Mouse (Mus musculus): ENCODE data around the gene Arsg. TPM values are rescaled to one million over a fixed set of nuclear protein-coding genes. Genes with fewer than 3 reads are reported as not detected.

Gene Arsg
- polyA plus RNA-seq, 1 experiment from 2014 or later = 3.3 TPM

- H3K27me3 ChIP-seq (ENCODE audit: insufficient read depth, poor library complexity, severe bottlenecking) = 0 out of 2 replicates have a peak, but pooled peaks cover 9% of the 10 kb centered on the region
- peaks cover 32% of the 10 kb centered on the region for H3K4me1 ChIP-seq
- no peaks in the 10 kb centered on the region for H3K9me3 ChIP-seq
- peak overlapping the region; percentile 88 for H3K4me3 ChIP-seq
- under 1% methylated on average over 33 of the region's 33 CpGs for WGBS
- DNase-seq (ENCODE audit: low spot score) = peak; percentile 87
- H3K27ac ChIP-seq = peak overlapping the region; percentile 99
- H3K36me3 ChIP-seq = no peaks in the 10 kb centered on the region
Measured at GRCm38 (mm10) chr11:109472171-109472691, 943 bp upstream of the Arsg start.

DNA sequence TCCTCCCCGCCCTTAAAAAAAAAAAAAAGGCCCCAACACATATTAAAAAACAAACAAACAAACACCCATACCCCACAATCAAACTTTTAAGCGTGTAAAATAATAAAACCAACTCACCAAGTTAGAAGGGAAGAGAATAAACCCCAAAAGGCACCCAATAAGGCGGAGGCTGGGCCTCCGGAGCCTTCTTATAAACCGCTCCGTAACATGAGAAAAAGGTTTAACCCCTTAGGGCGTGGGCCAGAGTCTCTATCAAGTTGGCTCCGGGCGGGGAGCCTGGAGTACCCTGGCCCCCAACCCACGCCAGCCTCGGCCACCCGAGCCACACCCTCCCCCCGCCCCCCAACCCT is 378 bp upstream of the Arsg start:
- under 1% methylated on average over 13 of the region's 13 CpGs for WGBS
- no peak for DNase-seq (ENCODE audit: low spot score)
- Histone ChIP-seq H3K4me1 (peaks cover 35% of the 10 kb centered on the region), H3K27me3 (ENCODE audit: insufficient read depth, poor library complexity, severe bottlenecking) (0 out of 2 replicates have a peak, but pooled peaks cover 9% of the 10 kb centered on the region), H3K27ac (peak overlapping the region; percentile 99), H3K4me3 (peak overlapping the region; percentile 88), H3K9me3 (no peaks in the 10 kb centered on the region), H3K36me3 (no peaks in the 10 kb centered on the region)

- 12% methylated on average over 14 of the region's 14 CpGs for WGBS
- Histone ChIP-seq H3K27ac (peak overlapping the region; percentile 99), H3K4me3 (peak overlapping the region; percentile 88), H3K9me3 (no peaks in the 10 kb centered on the region), H3K36me3 (no peaks in the 10 kb centered on the region), H3K27me3 (ENCODE audit: insufficient read depth, poor library complexity, severe bottlenecking) (0 out of 2 replicates have a peak, but pooled peaks cover 9% of the 10 kb centered on the region), H3K4me1 (peaks cover 35% of the 10 kb centered on the region)
- peak; percentile 81 for DNase-seq (ENCODE audit: low spot score)
Measured at GRCm38 (mm10) chr11:109474086-109474742, 1.0 kb downstream of the Arsg start.

DNA sequence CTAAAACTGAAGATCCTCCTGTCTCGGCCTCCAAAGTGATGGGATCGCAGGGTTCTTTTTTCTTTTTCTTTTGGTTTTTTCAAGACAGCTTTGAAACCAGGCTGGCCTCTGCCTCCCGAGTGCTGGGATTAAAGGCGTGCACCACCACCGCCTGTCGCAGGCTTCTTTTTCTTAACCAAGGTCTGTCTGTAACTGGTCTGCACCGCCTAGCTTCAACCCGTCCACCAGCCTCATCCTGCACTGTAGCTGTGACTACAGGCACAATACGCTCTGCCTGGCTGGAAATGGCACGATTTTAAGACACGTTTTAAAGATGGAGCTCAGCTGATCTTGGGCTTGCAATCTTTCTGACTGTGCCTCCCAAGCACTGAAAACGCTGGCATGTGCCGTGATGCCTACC is 1.7 kb downstream of the Arsg start:
- Histone ChIP-seq H3K27me3 (ENCODE audit: insufficient read depth, poor library complexity, severe bottlenecking) (0 out of 2 replicates have a peak, but pooled peaks cover 9% of the 10 kb centered on the region), H3K9me3 (no peaks in the 10 kb centered on the region), H3K4me1 (peaks cover 33% of the 10 kb centered on the region), H3K4me3 (no peak overlapping the region), H3K27ac (no peak overlapping the region), H3K36me3 (no peaks in the 10 kb centered on the region)
- 84% methylated on average over 13 of the region's 13 CpGs for WGBS
- no peak for DNase-seq (ENCODE audit: low spot score)

GRCm38 (mm10) chr11:109475717-109476116 is 2.5 kb downstream of the Arsg start:
- H3K27me3 ChIP-seq (ENCODE audit: insufficient read depth, poor library complexity, severe bottlenecking) = 0 out of 2 replicates have a peak, but pooled peaks cover 9% of the 10 kb centered on the region
- H3K9me3 ChIP-seq = no peaks in the 10 kb centered on the region
- WGBS = 75% methylated on average over 4 of the region's 4 CpGs

GRCm38 (mm10) chr11:109476241-109476640 is 3.1 kb downstream of the Arsg start:
- no peaks in the 10 kb centered on the region for H3K36me3 ChIP-seq
- H3K4me1 ChIP-seq = peaks cover 36% of the 10 kb centered on the region
- no peaks in the 10 kb centered on the region for H3K9me3 ChIP-seq
- H3K27ac ChIP-seq = peak overlapping the region; percentile 0; the same call in 1 of the 2 replicates
- 61% methylated on average over 2 of the region's 2 CpGs for WGBS
- no peak for DNase-seq (ENCODE audit: low spot score)
- no peak overlapping the region for H3K4me3 ChIP-seq
- H3K27me3 ChIP-seq (ENCODE audit: insufficient read depth, poor library complexity, severe bottlenecking) = 0 out of 2 replicates have a peak, but pooled peaks cover 9% of the 10 kb centered on the region

More at GRCm38 (mm10) chr11:109475717-109476116, 2.5 kb downstream of the Arsg start:
- H3K27ac ChIP-seq = no peak overlapping the region
- peaks cover 38% of the 10 kb centered on the region for H3K4me1 ChIP-seq
- no peaks in the 10 kb centered on the region for H3K36me3 ChIP-seq
- no peak overlapping the region for H3K4me3 ChIP-seq
- DNase-seq (ENCODE audit: low spot score) = no peak

- no peaks in the 10 kb centered on the region for H3K36me3 ChIP-seq
- no peak for DNase-seq (ENCODE audit: low spot score)
- no peaks in the 10 kb centered on the region for H3K9me3 ChIP-seq
- H3K4me1 ChIP-seq = peaks cover 32% of the 10 kb centered on the region
- H3K27me3 ChIP-seq (ENCODE audit: insufficient read depth, poor library complexity, severe bottlenecking) = 0 out of 2 replicates have a peak, but pooled peaks cover 9% of the 10 kb centered on the region
- H3K27ac ChIP-seq = peak overlapping the region; percentile 0; the same call in 1 of the 2 replicates
- no peak overlapping the region for H3K4me3 ChIP-seq
- 35% methylated on average over 6 of the region's 6 CpGs for WGBS
Measured at GRCm38 (mm10) chr11:109476653-109477052, 3.5 kb downstream of the Arsg start.

- 45% methylated on average over 16 of the region's 16 CpGs for WGBS
- no peaks in the 10 kb centered on the region for H3K36me3 ChIP-seq
Measured at GRCm38 (mm10) chr11:109477606-109478380, 4.6 kb downstream of the Arsg start.

DNA sequence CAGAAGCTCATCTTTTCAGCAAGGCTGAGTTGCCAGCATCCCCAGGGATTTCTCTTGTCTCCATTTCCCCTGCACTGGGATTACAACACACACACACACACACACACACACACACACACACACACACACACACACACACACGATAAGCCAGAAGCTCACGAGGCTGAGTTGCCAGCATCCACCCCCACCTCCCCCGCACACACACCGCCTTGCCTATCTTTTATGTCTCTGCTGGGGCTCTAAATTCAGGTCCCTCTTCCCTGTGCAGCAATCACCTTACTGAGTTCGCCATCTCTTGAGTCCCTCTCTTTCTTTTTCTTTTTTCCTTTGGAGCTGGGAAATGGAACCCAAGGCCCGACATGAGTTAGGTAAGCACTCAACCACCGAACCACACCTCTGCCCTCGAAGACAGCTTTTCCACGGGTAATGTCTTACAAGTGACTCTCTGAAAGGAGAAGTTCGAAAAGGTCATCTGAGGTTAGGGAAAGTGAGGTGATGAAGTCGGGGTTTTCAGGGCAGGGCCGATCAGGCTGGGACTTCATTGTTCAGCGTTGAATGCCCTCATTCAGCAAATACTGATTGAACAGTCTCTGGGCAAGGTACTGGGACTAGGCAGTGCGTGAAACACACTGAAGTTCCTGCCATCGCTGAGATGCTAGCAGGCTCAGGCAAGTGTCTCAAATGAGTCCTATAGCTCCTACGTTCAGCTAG is 6.6 kb downstream of the Arsg start:
- Histone ChIP-seq H3K27ac (no peak overlapping the region), H3K4me1 (peaks cover 20% of the 10 kb centered on the region; the same call in 1 of the 2 replicates), H3K27me3 (ENCODE audit: insufficient read depth, poor library complexity, severe bottlenecking) (0 out of 2 replicates have a peak, but pooled peaks cover 9% of the 10 kb centered on the region), H3K4me3 (no peak overlapping the region), H3K36me3 (no peaks in the 10 kb centered on the region), H3K9me3 (no peaks in the 10 kb centered on the region)
- WGBS = 71% methylated on average over 16 of the region's 16 CpGs
- DNase-seq (ENCODE audit: low spot score) = no peak

More at GRCm38 (mm10) chr11:109477606-109478380, 4.6 kb downstream of the Arsg start:
- Histone ChIP-seq H3K27ac (no peak overlapping the region), H3K9me3 (no peaks in the 10 kb centered on the region), H3K4me1 (peaks cover 28% of the 10 kb centered on the region), H3K4me3 (no peak overlapping the region), H3K27me3 (ENCODE audit: insufficient read depth, poor library complexity, severe bottlenecking) (0 out of 2 replicates have a peak, but pooled peaks cover 9% of the 10 kb centered on the region)
- no peak for DNase-seq (ENCODE audit: low spot score)

DNA sequence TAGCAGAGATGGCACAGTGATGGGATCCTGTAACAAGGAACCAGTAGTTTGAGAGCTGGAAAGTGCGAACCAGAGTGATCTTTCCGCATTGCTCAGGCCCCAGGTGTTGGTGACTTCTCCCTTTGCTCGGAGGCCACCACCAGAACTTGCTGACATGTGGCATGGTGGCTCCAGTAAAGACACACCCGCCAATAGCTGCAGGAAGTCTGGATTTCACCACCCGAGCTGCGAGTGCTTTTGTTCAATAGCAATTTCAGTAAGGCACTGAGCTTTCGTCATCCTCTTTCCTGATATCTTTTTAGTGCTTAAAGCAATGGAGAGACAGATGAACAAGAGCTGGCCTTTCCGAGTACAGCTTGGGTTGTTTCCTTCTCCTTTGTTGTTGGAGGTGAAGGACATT is 7.3 kb downstream of the Arsg start:
- no peak overlapping the region for H3K4me3 ChIP-seq
- peaks cover 20% of the 10 kb centered on the region; the same call in 1 of the 2 replicates for H3K4me1 ChIP-seq
- no peaks in the 10 kb centered on the region for H3K9me3 ChIP-seq
- 64% methylated on average over 8 of the region's 8 CpGs for WGBS
- no peak for DNase-seq (ENCODE audit: low spot score)
- H3K27ac ChIP-seq = no peak overlapping the region
- 0 out of 2 replicates have a peak, but pooled peaks cover 9% of the 10 kb centered on the region for H3K27me3 ChIP-seq (ENCODE audit: insufficient read depth, poor library complexity, severe bottlenecking)
- no peaks in the 10 kb centered on the region for H3K36me3 ChIP-seq

GRCm38 (mm10) chr11:109485398-109486045 is 12.3 kb downstream of the Arsg start:
- Histone ChIP-seq H3K27me3 (ENCODE audit: insufficient read depth, poor library complexity, severe bottlenecking) (no peaks in the 10 kb centered on the region), H3K4me1 (no peaks in the 10 kb centered on the region), H3K36me3 (no peaks in the 10 kb centered on the region), H3K4me3 (no peak overlapping the region), H3K27ac (no peak overlapping the region), H3K9me3 (no peaks in the 10 kb centered on the region)
- WGBS = 83% methylated on average over 15 of the region's 15 CpGs
- DNase-seq (ENCODE audit: low spot score) = no peak

DNA sequence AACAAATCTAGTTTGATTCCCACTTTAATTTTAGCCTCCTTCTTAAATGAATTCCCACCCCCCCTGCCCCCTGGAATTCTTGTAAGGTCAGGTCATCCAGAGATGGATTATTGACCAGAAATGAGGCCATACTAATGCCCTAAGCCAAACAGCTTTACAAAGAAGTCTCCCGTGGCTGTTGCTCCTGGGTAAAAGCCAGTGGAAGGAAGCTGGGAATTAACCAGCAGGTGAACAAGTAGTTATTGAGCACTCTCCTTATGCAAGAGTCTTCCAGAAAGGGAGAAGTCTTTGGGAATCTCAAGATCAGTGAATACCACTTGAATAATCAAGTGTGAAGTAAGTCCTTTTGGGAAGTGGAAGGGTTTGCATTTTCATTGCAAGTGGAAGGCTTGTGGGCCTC is 13.9 kb downstream of the Arsg start:
- Histone ChIP-seq H3K27ac (no peak overlapping the region), H3K9me3 (no peaks in the 10 kb centered on the region), H3K36me3 (no peaks in the 10 kb centered on the region), H3K27me3 (ENCODE audit: insufficient read depth, poor library complexity, severe bottlenecking) (peaks cover 4% of the 10 kb centered on the region; the same call in 1 of the 2 replicates), H3K4me3 (no peak overlapping the region), H3K4me1 (no peaks in the 10 kb centered on the region)
- no peak for DNase-seq (ENCODE audit: low spot score)
- 68% methylated on average over 1 of the region's 1 CpGs for WGBS
